Mouse (Mus musculus): ENCODE results near the gene 4930438A08Rik.
A peak's percentile ranks its signal among the peaks of the same experiment; 100 is the strongest.
"Not testable (repeated sequence)": the region's sequence is repeated elsewhere in the genome, so short reads cannot be mapped to it uniquely, and the experiment has no call there.

Gene 4930438A08Rik

GRCm38 (mm10) chr11:58274572-58274971 is at the start of gene 4930438A08Rik:
TSS of gene 4930438A08Rik (plus strand) at chr11:58274799.
- DNase-seq = no peak

- DNase-seq = not testable (repeated sequence)
These were observed 49.7 kb upstream of the 4930438A08Rik start for GRCm38 (mm10) chr11:58224872-58225271.

GRCm38 (mm10) chr11:58225655-58226054 is 48.9 kb upstream of the 4930438A08Rik start:
- DNase-seq = peak; percentile 89

- no peak for DNase-seq
These were observed 48.2 kb upstream of the 4930438A08Rik start for GRCm38 (mm10) chr11:58226425-58226824.

- not testable (repeated sequence) for DNase-seq
These were observed 46.6 kb upstream of the 4930438A08Rik start for GRCm38 (mm10) chr11:58228021-58228420.

GRCm38 (mm10) chr11:58230396-58230910 is 44.1 kb upstream of the 4930438A08Rik start:
- no peak for DNase-seq

GRCm38 (mm10) chr11:58231156-58231555 is 43.4 kb upstream of the 4930438A08Rik start:
- no peak for DNase-seq

GRCm38 (mm10) chr11:58234551-58234950 is 40.0 kb upstream of the 4930438A08Rik start:
- DNase-seq = peak; percentile 70

GRCm38 (mm10) chr11:58235152-58235551 is 39.4 kb upstream of the 4930438A08Rik start:
- DNase-seq = peak; percentile 61

GRCm38 (mm10) chr11:58238840-58239791 is 35.5 kb upstream of the 4930438A08Rik start:
- peak; percentile 68 for DNase-seq

GRCm38 (mm10) chr11:58247294-58247693 is 27.3 kb upstream of the 4930438A08Rik start:
- no peak for DNase-seq

- DNase-seq = no peak
These were observed 25.2 kb upstream of the 4930438A08Rik start for GRCm38 (mm10) chr11:58249203-58249981.

- no peak for DNase-seq
These were observed 24.0 kb upstream of the 4930438A08Rik start for GRCm38 (mm10) chr11:58250550-58250949.

- DNase-seq = no peak
These were observed 20.2 kb upstream of the 4930438A08Rik start for GRCm38 (mm10) chr11:58254411-58254810.

GRCm38 (mm10) chr11:58257816-58258215 is 16.8 kb upstream of the 4930438A08Rik start:
- no peak for DNase-seq

GRCm38 (mm10) chr11:58260156-58260555 is 14.4 kb upstream of the 4930438A08Rik start:
- DNase-seq = no peak

- DNase-seq = no peak
These were observed 12.8 kb upstream of the 4930438A08Rik start for GRCm38 (mm10) chr11:58261826-58262225.

- DNase-seq = no peak
These were observed 12.3 kb upstream of the 4930438A08Rik start for GRCm38 (mm10) chr11:58262336-58262735.

GRCm38 (mm10) chr11:58263516-58263915 is 11.1 kb upstream of the 4930438A08Rik start:
- DNase-seq = no peak

- no peak for DNase-seq
These were observed 10.1 kb upstream of the 4930438A08Rik start for GRCm38 (mm10) chr11:58264546-58264945.

- no peak for DNase-seq
These were observed 6.3 kb upstream of the 4930438A08Rik start for GRCm38 (mm10) chr11:58268285-58268684.

GRCm38 (mm10) chr11:58275756-58276155 is 1.2 kb downstream of the 4930438A08Rik start:
- no peak for DNase-seq

- DNase-seq = no peak
These were observed 7.4 kb downstream of the 4930438A08Rik start for GRCm38 (mm10) chr11:58281970-58282496.

All from kidney, adult 9 months (tissue).